Mouse (Mus musculus): ENCODE data around the gene Vps52. TPM values are rescaled to one million over a fixed set of nuclear protein-coding genes. Genes with fewer than 3 reads are reported as not detected.
"Not testable (repeated sequence)": the region's sequence is repeated elsewhere in the genome, so short reads cannot be mapped to it uniquely, and the experiment has no call there.

Gene Vps52
- polyA plus RNA-seq, 1 experiment from 2014 or later: 49.4 TPM

- Histone ChIP-seq H3K27ac (ENCODE audit: low read length) (peak within 1 kb of the TSS; percentile 92), H3K9me3 (ENCODE audit: control insufficient read depth, low read length) (no peaks in the 10 kb centered on the region), H3K36me3 (ENCODE audit: control insufficient read depth, insufficient read depth, low read length) (peaks cover 22% of the 10 kb centered on the region), H3K4me1 (replicated peaks; ENCODE audit: control insufficient read depth, insufficient read depth, low read length) (peaks cover 39% of the 10 kb centered on the region), H3K4me2 (ENCODE audit: low read depth, low read length) (peak within 1 kb of the TSS; percentile 80), H3K27me3 (ENCODE audit: control insufficient read depth, insufficient read depth, low read depth, low read length) (no peaks in the 10 kb centered on the region), H3K9ac (ENCODE audit: low read length) (peak within 1 kb of the TSS; percentile 68), H3K4me3 (ENCODE audit: low read length) (peak within 1 kb of the TSS; percentile 50)
- WGBS: under 1% methylated on average over 45 of the region's 45 CpGs
- peak; percentile 75 for ATAC-seq (ENCODE audit: low read depth)
Observed at GRCm38 (mm10) chr17:33951021-33951946, 4.3 kb upstream of the Vps52 start, which contains the start of gene B3galt4. Gene B3galt4, minus strand, starts transcription at chr17:33951488.

GRCm38 (mm10) chr17:33952015-33952414 lies 3.6 kb upstream of the Vps52 start:
- H3K27ac ChIP-seq (ENCODE audit: low read length): not testable (repeated sequence)

DNA sequence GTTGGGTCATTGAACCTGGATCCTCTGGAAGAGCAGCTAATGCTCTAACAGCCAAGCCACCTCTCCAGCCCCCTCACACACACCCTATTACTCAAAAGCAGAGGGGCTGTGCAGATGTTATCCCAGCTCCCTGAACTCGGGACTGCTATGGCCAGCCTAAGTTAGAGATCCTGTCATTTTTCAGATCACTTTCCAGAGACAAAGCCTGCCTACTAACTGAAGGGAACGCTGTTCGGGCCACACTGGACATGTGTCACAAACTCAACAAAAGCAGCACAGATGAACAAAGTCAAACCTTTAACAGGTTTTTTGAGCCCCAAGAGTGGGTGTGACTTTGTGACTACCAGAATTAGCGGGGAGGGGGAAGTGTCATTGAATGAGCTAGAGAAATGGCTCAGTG lies 2.7 kb upstream of the Vps52 start:
- ATAC-seq (ENCODE audit: low read depth): no peak
- Histone ChIP-seq H3K4me1 (replicated peaks; ENCODE audit: control insufficient read depth, insufficient read depth, low read length) (peaks cover 44% of the 10 kb centered on the region), H3K9ac (ENCODE audit: low read length) (no peak overlapping the region), H3K36me3 (ENCODE audit: control insufficient read depth, insufficient read depth, low read length) (peaks cover 18% of the 10 kb centered on the region), H3K27me3 (ENCODE audit: control insufficient read depth, insufficient read depth, low read depth, low read length) (no peaks in the 10 kb centered on the region), H3K4me3 (ENCODE audit: low read length) (no peak overlapping the region), H3K27ac (ENCODE audit: low read length) (no peak overlapping the region), H3K9me3 (ENCODE audit: control insufficient read depth, low read length) (no peaks in the 10 kb centered on the region), H3K4me2 (ENCODE audit: low read depth, low read length) (peak overlapping the region; percentile 5; the same call in 1 of the 2 replicates)
- WGBS: 63% methylated on average over 4 of the region's 4 CpGs

More at GRCm38 (mm10) chr17:33952015-33952414, 3.6 kb upstream of the Vps52 start:
- not testable (repeated sequence) for H3K4me3 ChIP-seq (ENCODE audit: low read length); ATAC-seq (ENCODE audit: low read depth); H3K27me3 ChIP-seq (ENCODE audit: control insufficient read depth, insufficient read depth, low read depth, low read length); H3K9me3 ChIP-seq (ENCODE audit: control insufficient read depth, low read length); H3K9ac ChIP-seq (ENCODE audit: low read length)
- Histone ChIP-seq H3K4me1 (replicated peaks; ENCODE audit: control insufficient read depth, insufficient read depth, low read length) (peaks cover 44% of the 10 kb centered on the region), H3K4me2 (ENCODE audit: low read depth, low read length) (peak overlapping the region; percentile 80), H3K36me3 (ENCODE audit: control insufficient read depth, insufficient read depth, low read length) (peaks cover 18% of the 10 kb centered on the region)
- WGBS: 75% methylated on average over 13 of the region's 13 CpGs

GRCm38 (mm10) chr17:33953310-33953709 lies 2.3 kb upstream of the Vps52 start:
- Histone ChIP-seq H3K36me3 (ENCODE audit: control insufficient read depth, insufficient read depth, low read length) (peaks cover 18% of the 10 kb centered on the region), H3K4me1 (replicated peaks; ENCODE audit: control insufficient read depth, insufficient read depth, low read length) (peaks cover 44% of the 10 kb centered on the region), H3K9me3 (ENCODE audit: control insufficient read depth, low read length) (no peaks in the 10 kb centered on the region), H3K4me3 (ENCODE audit: low read length) (no peak overlapping the region), H3K27me3 (ENCODE audit: control insufficient read depth, insufficient read depth, low read depth, low read length) (no peaks in the 10 kb centered on the region), H3K4me2 (ENCODE audit: low read depth, low read length) (no peak overlapping the region; the same call in 1 of the 2 replicates), H3K27ac (ENCODE audit: low read length) (no peak overlapping the region), H3K9ac (ENCODE audit: low read length) (peak overlapping the region; percentile 99; the same call in 1 of the 2 replicates)
- WGBS: 73% methylated on average over 3 of the region's 3 CpGs
- no peak for ATAC-seq (ENCODE audit: low read depth)

- peaks cover 44% of the 10 kb centered on the region for H3K4me1 ChIP-seq (replicated peaks; ENCODE audit: control insufficient read depth, insufficient read depth, low read length)
- 36% methylated on average over 5 of the region's 5 CpGs for WGBS
Observed at GRCm38 (mm10) chr17:33953961-33954565, 1.5 kb upstream of the Vps52 start.

GRCm38 (mm10) chr17:33954646-33955554 lies 712 bp upstream of the Vps52 start:
- H3K4me1 ChIP-seq (replicated peaks; ENCODE audit: control insufficient read depth, insufficient read depth, low read length): peaks cover 44% of the 10 kb centered on the region
- peaks cover 27% of the 10 kb centered on the region for H3K36me3 ChIP-seq (ENCODE audit: control insufficient read depth, insufficient read depth, low read length)
- H3K9ac ChIP-seq (ENCODE audit: low read length): peak overlapping the region; percentile 99
- under 1% methylated on average over 33 of the region's 33 CpGs for WGBS
- H3K9me3 ChIP-seq (ENCODE audit: control insufficient read depth, low read length): no peaks in the 10 kb centered on the region
- ATAC-seq (ENCODE audit: low read depth): peak; percentile 15
- H3K4me3 ChIP-seq (ENCODE audit: low read length): peak overlapping the region; percentile 95
- H3K27me3 ChIP-seq (ENCODE audit: control insufficient read depth, insufficient read depth, low read depth, low read length): no peaks in the 10 kb centered on the region
- H3K4me2 ChIP-seq (ENCODE audit: low read depth, low read length): peak overlapping the region; percentile 99
- peak overlapping the region; percentile 92 for H3K27ac ChIP-seq (ENCODE audit: low read length)

More at GRCm38 (mm10) chr17:33953961-33954565, 1.5 kb upstream of the Vps52 start:
- Histone ChIP-seq H3K9me3 (ENCODE audit: control insufficient read depth, low read length) (no peaks in the 10 kb centered on the region), H3K27ac (ENCODE audit: low read length) (peak overlapping the region; percentile 24; the same call in 1 of the 2 replicates), H3K9ac (ENCODE audit: low read length) (peak overlapping the region; percentile 99), H3K4me3 (ENCODE audit: low read length) (peak overlapping the region; percentile 95), H3K27me3 (ENCODE audit: control insufficient read depth, insufficient read depth, low read depth, low read length) (no peaks in the 10 kb centered on the region), H3K36me3 (ENCODE audit: control insufficient read depth, insufficient read depth, low read length) (peaks cover 21% of the 10 kb centered on the region), H3K4me2 (ENCODE audit: low read depth, low read length) (peak overlapping the region; percentile 99)
- ATAC-seq (ENCODE audit: low read depth): no peak

DNA sequence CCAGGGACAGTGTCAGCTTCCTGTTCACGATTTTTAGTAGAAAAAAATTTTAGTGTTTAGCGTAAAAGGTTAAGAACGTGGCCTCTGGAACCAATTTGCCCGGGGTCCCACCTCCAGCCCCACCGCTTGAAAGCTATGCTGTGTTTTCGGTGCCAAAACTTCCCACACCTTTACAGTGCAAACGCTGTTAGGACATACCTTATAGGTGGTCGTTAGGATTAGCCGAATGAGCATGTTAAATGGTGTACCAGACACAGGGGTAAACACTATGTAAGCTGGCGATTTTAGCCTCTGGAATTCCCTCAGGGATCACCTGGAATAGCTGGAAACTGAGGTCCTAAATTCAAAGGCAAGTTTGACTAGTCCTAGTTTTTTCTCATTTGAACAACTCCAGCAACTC lies 724 bp downstream of the Vps52 start:
- Histone ChIP-seq H3K9ac (ENCODE audit: low read length) (peak overlapping the region; percentile 77), H3K9me3 (ENCODE audit: control insufficient read depth, low read length) (no peaks in the 10 kb centered on the region), H3K27ac (ENCODE audit: low read length) (peak overlapping the region; percentile 90; the same call in 1 of the 2 replicates), H3K27me3 (ENCODE audit: control insufficient read depth, insufficient read depth, low read depth, low read length) (no peaks in the 10 kb centered on the region), H3K36me3 (ENCODE audit: control insufficient read depth, insufficient read depth, low read length) (peaks cover 35% of the 10 kb centered on the region), H3K4me1 (replicated peaks; ENCODE audit: control insufficient read depth, insufficient read depth, low read length) (peaks cover 33% of the 10 kb centered on the region), H3K4me2 (ENCODE audit: low read depth, low read length) (peak overlapping the region; percentile 78), H3K4me3 (ENCODE audit: low read length) (peak overlapping the region; percentile 95)
- no peak for ATAC-seq (ENCODE audit: low read depth)
- WGBS: 6% methylated on average over 10 of the region's 10 CpGs

DNA sequence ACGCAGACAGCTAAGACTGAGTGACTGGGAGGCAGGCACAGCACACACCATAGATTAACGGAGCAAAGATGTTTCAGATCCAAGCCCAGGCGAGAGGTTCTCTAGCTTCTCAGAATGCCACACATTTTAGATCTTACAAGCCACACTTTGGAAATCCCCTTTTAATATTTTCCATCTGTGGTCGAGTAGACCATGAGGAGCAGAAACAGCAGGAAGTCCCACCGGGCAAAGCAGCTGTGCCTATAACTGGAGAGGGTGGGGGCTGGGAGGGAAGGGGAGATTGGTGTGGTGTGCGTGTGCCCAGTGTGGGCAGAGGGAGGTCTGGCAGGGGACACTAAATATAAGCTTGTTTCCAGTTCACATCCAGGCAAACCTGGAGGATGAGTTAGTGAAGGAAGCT lies 1.9 kb downstream of the Vps52 start:
- H3K4me2 ChIP-seq (ENCODE audit: low read depth, low read length): no peak overlapping the region
- ATAC-seq (ENCODE audit: low read depth): no peak
- 80% methylated on average over 6 of the region's 6 CpGs for WGBS
- H3K27ac ChIP-seq (ENCODE audit: low read length): no peak overlapping the region
- H3K9ac ChIP-seq (ENCODE audit: low read length): no peak overlapping the region
- H3K4me1 ChIP-seq (replicated peaks; ENCODE audit: control insufficient read depth, insufficient read depth, low read length): peaks cover 27% of the 10 kb centered on the region
- peaks cover 33% of the 10 kb centered on the region for H3K36me3 ChIP-seq (ENCODE audit: control insufficient read depth, insufficient read depth, low read length)
- no peak overlapping the region for H3K4me3 ChIP-seq (ENCODE audit: low read length)
- no peaks in the 10 kb centered on the region for H3K9me3 ChIP-seq (ENCODE audit: control insufficient read depth, low read length)
- H3K27me3 ChIP-seq (ENCODE audit: control insufficient read depth, insufficient read depth, low read depth, low read length): no peaks in the 10 kb centered on the region

Data from lung, embryonic 16.5 days (tissue).